Mouse (Mus musculus) myocyte (in vitro differentiated cells): ENCODE measurements around the gene Hspd1. TPM values are rescaled to one million over a fixed set of nuclear protein-coding genes. Genes with fewer than 3 reads are reported as not detected.

ENCODE experiments used
- H3K27me3 ChIP-seq: one replicate; pipeline ENCODE4 v1.6.1; 2011; ENCODE audit not compliant: control insufficient read depth, insufficient read depth, insufficient read length
- H3K36me3 ChIP-seq: one replicate; pipeline ENCODE4 v1.6.1; 2011; ENCODE audit not compliant: control insufficient read depth, insufficient read depth
- H3K4me2 ChIP-seq: one replicate; pipeline ENCODE4 v1.6.1; 2011; ENCODE audit warnings: low read depth, control low read depth
- H3K4me3 ChIP-seq: one replicate; pipeline ENCODE4 v1.5.1; 2011; ENCODE audit warnings: mild to moderate bottlenecking, control low read depth, moderate library complexity
- H3K79me2 ChIP-seq: one replicate; pipeline ENCODE4 v1.6.1; 2011; ENCODE audit not compliant: control insufficient read depth, insufficient read depth
- H3ac ChIP-seq: one replicate; pipeline ENCODE4 v1.6.1; 2011; ENCODE audit not compliant: control insufficient read depth, insufficient read length
- CEBPB ChIP-seq: IDR thresholded peaks from 2 replicates; pipeline ENCODE4 v1.6.1; 2011; ENCODE audit warnings: mild to moderate bottlenecking, moderate library complexity; ENCODE audit not compliant: poor library complexity, insufficient read depth, severe bottlenecking
- E2F4 ChIP-seq: IDR thresholded peaks from one replicate; pipeline ENCODE4 v1.6.1; 2011; ENCODE audit warnings: mild to moderate bottlenecking, control low read depth, moderate library complexity; ENCODE audit not compliant: insufficient read depth
- MAX ChIP-seq: IDR thresholded peaks from one replicate; pipeline ENCODE4 v1.6.1; 2011; ENCODE audit warnings: low read depth, mild to moderate bottlenecking, control low read depth
- MYOD1 ChIP-seq, 3 experiments: IDR thresholded peaks; one replicate each; pipeline ENCODE4 v1.6.1; 2011; ENCODE audit warnings: control low read depth in 2 of 3, low read depth in 2 of 3, mild to moderate bottlenecking in 2 of 3, moderate library complexity in 1 of 3; ENCODE audit not compliant: insufficient read length in 2 of 3, control insufficient read depth in 1 of 3
- MYOG ChIP-seq, 3 experiments: IDR thresholded peaks; one replicate each; pipeline ENCODE4 v1.6.1; 2011; ENCODE audit warnings: control low read depth in 2 of 3, low read depth in 2 of 3, mild to moderate bottlenecking in 2 of 3; ENCODE audit not compliant: insufficient read length in 2 of 3, control insufficient read depth in 1 of 3, insufficient read depth in 1 of 3
- POLR2A ChIP-seq: IDR thresholded peaks from one replicate; pipeline ENCODE4 v1.6.1; 2011; ENCODE audit warnings: low read depth, mild to moderate bottlenecking, control low read depth, moderate library complexity; ENCODE audit not compliant: insufficient read length
- POLR2AphosphoS2 ChIP-seq: IDR thresholded peaks from one replicate; pipeline ENCODE4 v1.6.1; 2011; ENCODE audit warnings: low read depth, control low read depth; ENCODE audit not compliant: insufficient read length
- REST ChIP-seq: IDR thresholded peaks from one replicate; pipeline ENCODE4 v1.6.1; 2011; ENCODE audit warnings: mild to moderate bottlenecking, control low read depth, moderate library complexity; ENCODE audit not compliant: insufficient read depth, insufficient read length
- SRF ChIP-seq: IDR thresholded peaks from one replicate; pipeline ENCODE4 v1.6.1; 2011; ENCODE audit warnings: low read depth; ENCODE audit not compliant: control insufficient read depth, insufficient read length
- TCF12 ChIP-seq: IDR thresholded peaks from one replicate; pipeline ENCODE4 v1.6.1; 2011; ENCODE audit warnings: mild to moderate bottlenecking, control low read depth; ENCODE audit not compliant: poor library complexity, insufficient read depth, severe bottlenecking
- TCF3 ChIP-seq: IDR thresholded peaks from one replicate; pipeline ENCODE4 v1.6.1; 2011; ENCODE audit warnings: low read depth, control low read depth; ENCODE audit not compliant: insufficient read length
- USF1 ChIP-seq: IDR thresholded peaks from one replicate; pipeline ENCODE4 v1.6.1; 2011; ENCODE audit warnings: low read depth, mild to moderate bottlenecking, control low read depth, moderate library complexity
- polyA plus RNA-seq: library from polyadenylated mRNA; unstranded; fragments of >200 nt; fragmentation: generic; extraction: Trizol; gene quantifications from one replicate; pipeline ENCODE4 v1.2.1, GENCODE M21; 2012; ENCODE audit warnings: missing spikeins

Hspd1 gene
- polyA plus RNA-seq, 1 experiment = 132 TPM

- Histone ChIP-seq H3K4me3 (no peak overlapping the region), H3K79me2 (peaks cover 9% of the 10 kb centered on the region), H3ac (no peak overlapping the region), H3K4me2 (no peak overlapping the region), H3K27me3 (no peaks in the 10 kb centered on the region), H3K36me3 (no peaks in the 10 kb centered on the region)
- TF ChIP-seq TCF3 = no peak
- no peak for TF ChIP-seq SRF
- TF ChIP-seq MAX = no peak
- no peak for TF ChIP-seq MYOD1 (IDR thresholded peaks at IDR 0.05; ENCODE audit: control insufficient read depth in 1 of 3, insufficient read length in 2 of 3, low read depth in 2 of 3)
- no peak for TF ChIP-seq POLR2AphosphoS2
- no peak for TF ChIP-seq POLR2A
- no peak for TF ChIP-seq MYOG (IDR thresholded peaks at IDR 0.05; ENCODE audit: control insufficient read depth in 1 of 3, insufficient read depth in 1 of 3, insufficient read length in 2 of 3, low read depth in 2 of 3)
- TF ChIP-seq USF1 = no peak
Measured at GRCm38 (mm10) chr1:55031026-55031779, 56.8 kb downstream of the Hspd1 start.

GRCm38 (mm10) chr1:55029446-55029845 lies 58.6 kb downstream of the Hspd1 start:
- no peaks in the 10 kb centered on the region for H3K36me3 ChIP-seq
- no peak overlapping the region for H3K4me3 ChIP-seq
- no peak overlapping the region for H3ac ChIP-seq
- H3K4me2 ChIP-seq = no peak overlapping the region
- H3K27me3 ChIP-seq = no peaks in the 10 kb centered on the region
- no peak for TF ChIP-seq CEBPB
- no peak for TF ChIP-seq POLR2A
- TF ChIP-seq REST = no peak
- no peak for TF ChIP-seq E2F4
- TF ChIP-seq TCF12 = no peak
- no peak for TF ChIP-seq POLR2AphosphoS2
- no peak for TF ChIP-seq SRF
- no peak for TF ChIP-seq MAX
- peaks cover 27% of the 10 kb centered on the region for H3K79me2 ChIP-seq

DNA sequence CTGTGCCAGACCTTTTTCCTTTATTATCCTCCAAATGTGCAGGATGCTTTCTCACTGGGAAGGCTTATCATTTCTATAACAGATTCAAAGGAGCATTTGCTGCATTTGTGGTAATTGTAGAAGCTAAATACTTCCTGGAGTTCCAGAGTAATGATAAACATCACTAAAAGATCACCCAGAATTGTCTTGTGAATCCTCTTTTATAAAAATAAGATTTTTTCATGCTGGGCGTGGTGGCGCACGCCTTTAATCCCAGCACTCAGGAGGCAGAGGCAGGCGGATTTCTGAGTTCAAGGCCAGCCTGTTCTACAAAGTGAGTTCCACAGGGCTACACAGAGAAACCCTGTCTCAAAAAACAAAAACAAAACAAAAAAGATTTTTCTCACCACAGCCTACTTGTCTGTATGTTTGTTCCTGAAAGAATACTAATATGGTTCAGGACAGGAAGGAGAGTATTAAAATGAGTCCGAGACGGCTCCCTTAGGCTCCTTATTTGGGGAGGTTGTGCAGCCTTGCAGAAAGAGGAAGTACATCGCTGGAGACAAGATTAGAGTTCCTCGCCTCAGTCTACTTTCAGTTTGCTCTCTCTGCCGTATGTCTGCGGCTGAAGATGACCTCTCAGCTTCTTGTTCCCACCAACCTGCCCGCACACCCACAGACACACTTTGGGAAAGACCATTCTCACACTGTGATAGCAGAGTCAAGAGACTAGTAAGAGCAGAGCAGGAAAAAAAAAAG lies 59.4 kb downstream of the Hspd1 start:
- H3K36me3 ChIP-seq = no peaks in the 10 kb centered on the region
- TF ChIP-seq MAX = no peak
- TF ChIP-seq POLR2A = no peak
- peaks cover 35% of the 10 kb centered on the region for H3K79me2 ChIP-seq
- H3K4me3 ChIP-seq = peak overlapping the region; percentile 97
- H3ac ChIP-seq = no peak overlapping the region
- H3K27me3 ChIP-seq = no peaks in the 10 kb centered on the region
- H3K4me2 ChIP-seq = no peak overlapping the region

DNA sequence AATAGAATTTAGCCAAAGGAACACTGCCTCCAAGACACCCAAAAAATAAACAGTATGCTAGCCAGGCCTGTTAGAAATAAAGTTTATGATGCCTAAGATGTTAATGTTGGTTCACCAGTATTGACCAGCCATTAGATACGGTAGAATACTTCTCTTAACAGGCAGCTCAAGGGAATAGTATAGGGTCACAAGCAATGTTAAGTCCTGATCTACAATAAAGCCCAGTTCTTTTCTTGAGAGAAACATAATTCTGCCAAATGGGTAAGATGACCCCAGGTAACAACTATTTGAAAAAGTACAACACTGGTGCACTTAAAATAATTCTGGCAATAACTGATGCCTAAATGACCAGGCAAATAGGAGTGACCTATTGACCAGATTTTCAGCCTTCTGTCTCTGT lies 60.1 kb downstream of the Hspd1 start:
- no peak overlapping the region for H3ac ChIP-seq
- H3K4me3 ChIP-seq = peak overlapping the region; percentile 97
- H3K27me3 ChIP-seq = no peaks in the 10 kb centered on the region
- peaks cover 42% of the 10 kb centered on the region for H3K79me2 ChIP-seq
- peak overlapping the region; percentile 63 for H3K4me2 ChIP-seq
- TF ChIP-seq MYOD1 (IDR thresholded peaks at IDR 0.05; ENCODE audit: control insufficient read depth in 1 of 3, insufficient read length in 2 of 3, low read depth in 2 of 3) (no peak), MAX (no peak), REST (no peak), MYOG (IDR thresholded peaks at IDR 0.05; ENCODE audit: control insufficient read depth in 1 of 3, insufficient read depth in 1 of 3, insufficient read length in 2 of 3, low read depth in 2 of 3) (no peak), E2F4 (no peak), CEBPB (no peak), TCF12 (no peak), POLR2AphosphoS2 (no peak), USF1 (no peak), TCF3 (no peak), SRF (no peak), POLR2A (no peak)
- H3K36me3 ChIP-seq = no peaks in the 10 kb centered on the region

Other genes starting within 250 kb of the Hspd1 start
- gene Ankrd44, start 161.9 kb downstream of the Hspd1 start, polyA plus RNA-seq = 4.6 TPM
- 31.8 TPM for gene Sf3b1, start 60.8 kb downstream of the Hspd1 start, polyA plus RNA-seq
- 18.5 TPM for gene Coq10b, start 35.5 kb downstream of the Hspd1 start, polyA plus RNA-seq
- gene Hspe1, start 111 bp downstream of the Hspd1 start, polyA plus RNA-seq = 436 TPM
- 19.5 TPM for gene Mob4, start 43.0 kb upstream of the Hspd1 start, polyA plus RNA-seq
- 41.0 TPM for gene Rftn2, start 138.5 kb upstream of the Hspd1 start, polyA plus RNA-seq
- gene Mars2, start 148.9 kb upstream of the Hspd1 start, polyA plus RNA-seq = 2.2 TPM